ENCODE assay signal across 8 mouse cellular contexts in the genomic region with DNA sequence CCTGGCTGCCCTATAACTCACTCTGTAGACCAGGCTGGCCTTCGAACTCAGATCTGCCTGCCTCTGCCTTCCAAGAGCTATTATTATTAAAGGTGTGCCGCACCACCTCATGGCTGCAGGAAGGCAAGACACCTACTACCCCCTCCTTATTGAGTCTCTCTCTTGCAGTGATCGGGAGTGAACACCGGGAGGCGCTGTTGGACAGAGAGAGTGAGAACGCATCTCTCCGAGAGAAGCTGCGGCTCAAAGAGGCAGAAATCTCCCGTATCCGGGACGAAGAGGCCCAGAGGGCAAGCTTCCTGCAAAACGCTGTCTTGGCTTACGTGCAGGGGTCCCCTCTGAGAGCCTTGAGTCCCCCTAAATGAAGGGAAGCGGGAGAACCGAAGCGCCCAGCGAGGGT. TPM values are rescaled to one million over a fixed set of nuclear protein-coding genes. Genes with fewer than 3 reads are reported as not detected.
DNase-seq lines count a peak whose midpoint lies in the region; ATAC-seq and TF ChIP-seq lines count a peak whose summit lies in the region.

No protein-coding gene starts in this region.

- peak; percentile 20; the same call in 1 of the 2 replicates for ATAC-seq in heart, embryonic 15.5 days (replicated peaks; ENCODE audit: insufficient number of reproducible peaks, insufficient read depth, low FRiP score, low read depth)
- ATAC-seq in liver, embryonic 14.5 days (ENCODE audit: insufficient read depth), result peak; percentile 11; the same call in 1 of the 2 replicates
- 0 out of 2 replicates have a peak, but pooled peaks have one; percentile 5 for ATAC-seq in neural tube, embryonic 11.5 days (ENCODE audit: insufficient read depth, low FRiP score, low TSS enrichment)
- ATAC-seq in stomach, embryonic 16.5 days (ENCODE audit: insufficient read depth, low FRiP score), result peak; percentile 32; the same call in 1 of the 2 replicates

- H3K79me3 ChIP-seq in C2C12 (ENCODE audit: low read depth), result no peaks in the 10 kb centered on the region

- no peak for TF ChIP-seq EP300 in liver, embryonic 14.5 days (IDR thresholded peaks at IDR 0.05; ENCODE audit: low read depth)

- no peak overlapping the region for H3ac ChIP-seq in C2C12 (ENCODE audit: control insufficient read depth, insufficient read length, low read depth)

- no peaks in the 10 kb centered on the region for H3K9me3 ChIP-seq in forebrain, embryonic 10.5 days
- H3K9me3 ChIP-seq in heart, embryonic 15.5 days (replicated peaks), result no peaks in the 10 kb centered on the region
- H3K9me3 ChIP-seq in liver, embryonic 14.5 days (ENCODE audit: control insufficient read depth, low read length), result no peaks in the 10 kb centered on the region
- H3K9me3 ChIP-seq in neural tube, embryonic 11.5 days (ENCODE audit: control insufficient read depth, low read length), result no peaks in the 10 kb centered on the region
- no peaks in the 10 kb centered on the region for H3K9me3 ChIP-seq in stomach, embryonic 16.5 days (replicated peaks; ENCODE audit: control insufficient read depth, low read length)

- peak overlapping the region; percentile 67; the same call in 1 of the 2 replicates for H3K9ac ChIP-seq in heart, embryonic 15.5 days
- no peak overlapping the region for H3K9ac ChIP-seq in liver, embryonic 14.5 days (replicated peaks)
- peak overlapping the region; percentile 82 for H3K9ac ChIP-seq in neural tube, embryonic 11.5 days (ENCODE audit: low read length)
- peak overlapping the region; percentile 83 for H3K9ac ChIP-seq in stomach, embryonic 16.5 days (ENCODE audit: low read length)

- H3K4me2 ChIP-seq in heart, embryonic 15.5 days, result peak overlapping the region; percentile 99
- H3K4me2 ChIP-seq in liver, embryonic 14.5 days (ENCODE audit: low read depth), result no peak overlapping the region
- peak overlapping the region; percentile 99 for H3K4me2 ChIP-seq in neural tube, embryonic 11.5 days (ENCODE audit: low read depth)
- peak overlapping the region; percentile 98 for H3K4me2 ChIP-seq in stomach, embryonic 16.5 days (ENCODE audit: low read depth, low read length)

- DNase-seq in brain, embryonic 18.5 days (ENCODE audit: low read depth, low spot score), result peak; percentile 76
- peak; percentile 91 for DNase-seq in forebrain, embryonic 10.5 days (ENCODE audit: extremely low spot score, low spot score)
- peak; percentile 87 for DNase-seq in kidney, postnatal 14 days
- DNase-seq in liver, embryonic 14.5 days (ENCODE audit: low read depth in 3 of 3, low spot score in 3 of 3), result peak; percentile 65 to 79 (median 66)
- peak; percentile 92 for DNase-seq in neural tube, embryonic 11.5 days (ENCODE audit: low spot score)

- no peaks in the 10 kb centered on the region for H3K79me2 ChIP-seq in C2C12 (ENCODE audit: control insufficient read depth, insufficient read depth)

- WGBS in forebrain, embryonic 10.5 days, result 9% methylated on average over 17 of the region's 17 CpGs
- 14% methylated on average over 17 of the region's 17 CpGs for WGBS in heart, embryonic 15.5 days
- WGBS in liver, embryonic 14.5 days (ENCODE audit: insufficient replicate concordance), result 9% methylated on average over 17 of the region's 17 CpGs
- 11% methylated on average over 17 of the region's 17 CpGs for WGBS in neural tube, embryonic 11.5 days
- WGBS in stomach, embryonic 16.5 days, result 15% methylated on average over 17 of the region's 17 CpGs

- TF ChIP-seq CTCF in C2C12 (IDR thresholded peaks at IDR 0.05; ENCODE audit: control insufficient read depth, insufficient read depth, insufficient read length), result peak; percentile 79
- TF ChIP-seq CTCF in liver, embryonic 14.5 days (IDR thresholded peaks at IDR 0.05; ENCODE audit: low read depth), result peak; percentile 93

- peaks cover 33% of the 10 kb centered on the region for H3K4me1 ChIP-seq in forebrain, embryonic 10.5 days
- peaks cover 18% of the 10 kb centered on the region for H3K4me1 ChIP-seq in heart, embryonic 15.5 days (replicated peaks)
- H3K4me1 ChIP-seq in liver, embryonic 14.5 days (replicated peaks; ENCODE audit: control insufficient read depth in 2 of 2, insufficient read depth in 2 of 2, low read length in 1 of 2), result peaks cover 0 to 4% of the 10 kb centered on the region in 2 experiments; a peak in 1 of 4 replicates
- H3K4me1 ChIP-seq in neural tube, embryonic 11.5 days (ENCODE audit: control insufficient read depth, insufficient read depth, low read length), result peaks cover 14% of the 10 kb centered on the region
- H3K4me1 ChIP-seq in stomach, embryonic 16.5 days (ENCODE audit: control insufficient read depth, insufficient read depth, low read length), result peaks cover 9% of the 10 kb centered on the region

- H3K36me3 ChIP-seq in C2C12 (ENCODE audit: control insufficient read depth, insufficient read depth), result peaks cover 23% of the 10 kb centered on the region
- H3K36me3 ChIP-seq in forebrain, embryonic 10.5 days (replicated peaks), result peaks cover 52% of the 10 kb centered on the region
- peaks cover 22% of the 10 kb centered on the region; the same call in 1 of the 2 replicates for H3K36me3 ChIP-seq in heart, embryonic 15.5 days
- H3K36me3 ChIP-seq in liver, embryonic 14.5 days (replicated peaks; ENCODE audit: control insufficient read depth, insufficient read depth, low read depth), result no peaks in the 10 kb centered on the region; the same call in 1 of the 2 replicates
- peaks cover 6% of the 10 kb centered on the region for H3K36me3 ChIP-seq in neural tube, embryonic 11.5 days (ENCODE audit: control insufficient read depth, insufficient read depth, low read length)
- H3K36me3 ChIP-seq in stomach, embryonic 16.5 days (ENCODE audit: control insufficient read depth, insufficient read depth, low read length), result no peaks in the 10 kb centered on the region; the same call in none of the 2 replicates

- H3K4me3 ChIP-seq in C2C12 (ENCODE audit: insufficient read depth, poor library complexity, severe bottlenecking), result no peak overlapping the region
- H3K4me3 ChIP-seq in forebrain, embryonic 10.5 days, result peak overlapping the region; percentile 71
- peak overlapping the region; percentile 64 for H3K4me3 ChIP-seq in heart, embryonic 15.5 days
- no peak overlapping the region for H3K4me3 ChIP-seq in liver, embryonic 14.5 days (ENCODE audit: insufficient read depth in 1 of 2, low read depth in 2 of 2, low read length in 2 of 2)
- H3K4me3 ChIP-seq in neural tube, embryonic 11.5 days (ENCODE audit: low read depth, low read length), result peak overlapping the region; percentile 60
- H3K4me3 ChIP-seq in stomach, embryonic 16.5 days (replicated peaks; ENCODE audit: low read length), result peak overlapping the region; percentile 64

- no peaks in the 10 kb centered on the region for H3K27me3 ChIP-seq in C2C12 (ENCODE audit: control insufficient read depth, insufficient read depth, insufficient read length)
- H3K27me3 ChIP-seq in forebrain, embryonic 10.5 days (ENCODE audit: poor library complexity, severe bottlenecking), result peaks cover 52% of the 10 kb centered on the region
- peaks cover 38% of the 10 kb centered on the region for H3K27me3 ChIP-seq in heart, embryonic 15.5 days
- H3K27me3 ChIP-seq in liver, embryonic 14.5 days (ENCODE audit: control insufficient read depth, insufficient read depth, low read length), result peaks cover 24% of the 10 kb centered on the region
- H3K27me3 ChIP-seq in neural tube, embryonic 11.5 days (ENCODE audit: control insufficient read depth, insufficient read depth, low read length), result peaks cover 13% of the 10 kb centered on the region
- no peaks in the 10 kb centered on the region for H3K27me3 ChIP-seq in stomach, embryonic 16.5 days (ENCODE audit: control insufficient read depth, insufficient read depth, low read length)

- H3K27ac ChIP-seq in forebrain, embryonic 10.5 days, result peak overlapping the region; percentile 82
- no peak overlapping the region for H3K27ac ChIP-seq in heart, embryonic 15.5 days
- no peak overlapping the region for H3K27ac ChIP-seq in liver, embryonic 14.5 days
- no peak overlapping the region for H3K27ac ChIP-seq in neural tube, embryonic 11.5 days (ENCODE audit: low read depth, low read length)
- H3K27ac ChIP-seq in stomach, embryonic 16.5 days (ENCODE audit: low read length), result peak overlapping the region; percentile 67; the same call in 1 of the 2 replicates

RNA-seq across cellular contexts. Expression of gene Rac3, which starts 0.8 kb away (rescaled TPM):
- 2.5 TPM for polyA plus RNA-seq in C2C12 (2012; fragmentation: generic; extraction: Trizol)
- 23.8 and 28.4 TPM in 2 replicates for polyA plus RNA-seq in forebrain, embryonic 10.5 days (2016; fragmentation: Nextera tagmentation; extraction: Ambion mirVana)
- polyA plus RNA-seq in heart, embryonic 15.5 days (2015; fragmentation: Nextera tagmentation; extraction: Ambion mirVana), result 7.8 and 17.0 TPM in 2 replicates
- polyA plus RNA-seq in liver, embryonic 14.5 days (2012; rRNA removed), result 1.3 and 1.7 TPM in 2 replicates
- polyA plus RNA-seq in liver, embryonic 14.5 days (2014; fragmentation: Nextera tagmentation; extraction: Ambion mirVana), result 0.13 TPM in 1 of 2 replicates, not detected in the other
- polyA plus RNA-seq in neural tube, embryonic 11.5 days (2014; fragmentation: Nextera tagmentation; extraction: Ambion mirVana), result 12.1 and 13.9 TPM in 2 replicates
- polyA plus RNA-seq in stomach, embryonic 16.5 days (2015; fragmentation: Nextera tagmentation; extraction: Ambion mirVana), result 34.6 and 35.3 TPM in 2 replicates

RNA-seq across cellular contexts. Expression of gene Dcxr, which starts 6.6 kb away (rescaled TPM):
- polyA plus RNA-seq in C2C12 (2012; fragmentation: generic; extraction: Trizol), result 15.4 TPM
- polyA plus RNA-seq in forebrain, embryonic 10.5 days (2016; fragmentation: Nextera tagmentation; extraction: Ambion mirVana), result 13.3 and 14.8 TPM in 2 replicates
- 7.0 and 16.7 TPM in 2 replicates for polyA plus RNA-seq in heart, embryonic 15.5 days (2015; fragmentation: Nextera tagmentation; extraction: Ambion mirVana)
- polyA plus RNA-seq in liver, embryonic 14.5 days (2012; rRNA removed), result 10.4 and 11.3 TPM in 2 replicates
- 15.1 and 17.0 TPM in 2 replicates for polyA plus RNA-seq in liver, embryonic 14.5 days (2014; fragmentation: Nextera tagmentation; extraction: Ambion mirVana)
- polyA plus RNA-seq in neural tube, embryonic 11.5 days (2014; fragmentation: Nextera tagmentation; extraction: Ambion mirVana), result 14.9 and 16.5 TPM in 2 replicates
- 43.0 and 46.0 TPM in 2 replicates for polyA plus RNA-seq in stomach, embryonic 16.5 days (2015; fragmentation: Nextera tagmentation; extraction: Ambion mirVana)

RNA-seq across cellular contexts. Expression of gene Lrrc45, which starts 6.7 kb away (rescaled TPM):
- 13.5 TPM for polyA plus RNA-seq in C2C12 (2012; fragmentation: generic; extraction: Trizol)
- polyA plus RNA-seq in forebrain, embryonic 10.5 days (2016; fragmentation: Nextera tagmentation; extraction: Ambion mirVana), result 51.9 and 59.2 TPM in 2 replicates
- 27.5 and 36.8 TPM in 2 replicates for polyA plus RNA-seq in heart, embryonic 15.5 days (2015; fragmentation: Nextera tagmentation; extraction: Ambion mirVana)
- 6.6 and 9.3 TPM in 2 replicates for polyA plus RNA-seq in liver, embryonic 14.5 days (2012; rRNA removed)
- polyA plus RNA-seq in liver, embryonic 14.5 days (2014; fragmentation: Nextera tagmentation; extraction: Ambion mirVana), result 6.2 and 8.3 TPM in 2 replicates
- 39.7 and 44.7 TPM in 2 replicates for polyA plus RNA-seq in neural tube, embryonic 11.5 days (2014; fragmentation: Nextera tagmentation; extraction: Ambion mirVana)
- polyA plus RNA-seq in stomach, embryonic 16.5 days (2015; fragmentation: Nextera tagmentation; extraction: Ambion mirVana), result 59.1 and 62.9 TPM in 2 replicates

RNA-seq across cellular contexts. Expression of gene Cenpx, which starts 6.9 kb away (rescaled TPM):
- polyA plus RNA-seq in C2C12 (2012; fragmentation: generic; extraction: Trizol), result 57.6 TPM
- polyA plus RNA-seq in forebrain, embryonic 10.5 days (2016; fragmentation: Nextera tagmentation; extraction: Ambion mirVana), result 118 and 133 TPM in 2 replicates
- polyA plus RNA-seq in heart, embryonic 15.5 days (2015; fragmentation: Nextera tagmentation; extraction: Ambion mirVana), result 105 and 111 TPM in 2 replicates
- 64.2 and 78.3 TPM in 2 replicates for polyA plus RNA-seq in liver, embryonic 14.5 days (2012; rRNA removed)
- polyA plus RNA-seq in liver, embryonic 14.5 days (2014; fragmentation: Nextera tagmentation; extraction: Ambion mirVana), result 119 and 128 TPM in 2 replicates
- 112 and 115 TPM in 2 replicates for polyA plus RNA-seq in neural tube, embryonic 11.5 days (2014; fragmentation: Nextera tagmentation; extraction: Ambion mirVana)
- polyA plus RNA-seq in stomach, embryonic 16.5 days (2015; fragmentation: Nextera tagmentation; extraction: Ambion mirVana), result 138 and 153 TPM in 2 replicates

RNA-seq across cellular contexts. Expression of gene Cbr2, which starts 11.5 kb away (rescaled TPM):
- 51.7 TPM for polyA plus RNA-seq in C2C12 (2012; fragmentation: generic; extraction: Trizol)
- 1.1 and 1.3 TPM in 2 replicates for polyA plus RNA-seq in forebrain, embryonic 10.5 days (2016; fragmentation: Nextera tagmentation; extraction: Ambion mirVana)
- 11.4 and 46.0 TPM in 2 replicates for polyA plus RNA-seq in heart, embryonic 15.5 days (2015; fragmentation: Nextera tagmentation; extraction: Ambion mirVana)
- polyA plus RNA-seq in liver, embryonic 14.5 days (2012; rRNA removed), result 0.20 TPM in 1 of 2 replicates, not detected in the other
- polyA plus RNA-seq in liver, embryonic 14.5 days (2014; fragmentation: Nextera tagmentation; extraction: Ambion mirVana), result not detected in 2 replicates
- 1.8 and 2.0 TPM in 2 replicates for polyA plus RNA-seq in neural tube, embryonic 11.5 days (2014; fragmentation: Nextera tagmentation; extraction: Ambion mirVana)
- polyA plus RNA-seq in stomach, embryonic 16.5 days (2015; fragmentation: Nextera tagmentation; extraction: Ambion mirVana), result 112 and 150 TPM in 2 replicates

Comparison
In these comparisons a context has a peak if more than half of its experiments do, and no peak if none do; other contexts are left out.
1. H3K4me3 ChIP-seq: peak in forebrain, embryonic 10.5 days (single experiment), heart, embryonic 15.5 days (single experiment), neural tube, embryonic 11.5 days (single experiment) and stomach, embryonic 16.5 days (single experiment); none in C2C12 (single experiment) and liver, embryonic 14.5 days (0 of 2).
2. H3K27ac ChIP-seq: peak in forebrain, embryonic 10.5 days (single experiment) and stomach, embryonic 16.5 days (single experiment); none in heart, embryonic 15.5 days (single experiment), liver, embryonic 14.5 days (single experiment) and neural tube, embryonic 11.5 days (single experiment).
3. Peak in every context shown above with its lines, with median percentiles within 50 percentile points of each other: DNase-seq and ATAC-seq.